Mouse (Mus musculus): Measurements from ENCODE around the gene Mrpl47. TPM values are rescaled to one million over a fixed set of nuclear protein-coding genes. Genes with fewer than 3 reads are reported as not detected.

Gene Mrpl47
- polyA plus RNA-seq, 1 experiment from 2014 or later: 15.2 TPM

- WGBS (ENCODE audit: insufficient replicate concordance): 40% methylated on average over 4 of the region's 4 CpGs
- no peaks in the 10 kb centered on the region for H3K36me3 ChIP-seq (replicated peaks)
- H3K4me1 ChIP-seq (replicated peaks): peaks cover 37% of the 10 kb centered on the region
- no peak overlapping the region for H3K4me2 ChIP-seq
- ATAC-seq (ENCODE audit: insufficient read depth): no peak
- no peak overlapping the region for H3K4me3 ChIP-seq (replicated peaks)
- no peak overlapping the region for H3K27ac ChIP-seq (replicated peaks)
- H3K9ac ChIP-seq: no peak overlapping the region
- H3K27me3 ChIP-seq: no peaks in the 10 kb centered on the region
- H3K9me3 ChIP-seq (replicated peaks): no peaks in the 10 kb centered on the region
These were observed 50.2 kb downstream of the Mrpl47 start for GRCm38 (mm10) chr3:32687156-32687555.

- no peaks in the 10 kb centered on the region for H3K27me3 ChIP-seq
- no peak overlapping the region for H3K4me2 ChIP-seq
- 13% methylated on average over 1 of the region's 1 CpGs for WGBS (ENCODE audit: insufficient replicate concordance)
- no peaks in the 10 kb centered on the region for H3K36me3 ChIP-seq (replicated peaks)
- no peak overlapping the region for H3K27ac ChIP-seq (replicated peaks)
- no peak overlapping the region for H3K9ac ChIP-seq
- H3K9me3 ChIP-seq (replicated peaks): no peaks in the 10 kb centered on the region
- ATAC-seq (ENCODE audit: insufficient read depth): no peak
- no peak overlapping the region for H3K4me3 ChIP-seq (replicated peaks)
- H3K4me1 ChIP-seq (replicated peaks): peaks cover 34% of the 10 kb centered on the region
These were observed 50.9 kb downstream of the Mrpl47 start for GRCm38 (mm10) chr3:32686537-32686936.

- no peak overlapping the region for H3K9ac ChIP-seq
- no peaks in the 10 kb centered on the region for H3K9me3 ChIP-seq (replicated peaks)
- no peak for ATAC-seq (ENCODE audit: insufficient read depth)
- WGBS (ENCODE audit: insufficient replicate concordance): 54% methylated on average over 3 of the region's 3 CpGs
- H3K4me1 ChIP-seq (replicated peaks): peaks cover 16% of the 10 kb centered on the region
- H3K36me3 ChIP-seq (replicated peaks): no peaks in the 10 kb centered on the region
- no peaks in the 10 kb centered on the region for H3K27me3 ChIP-seq
- no peak overlapping the region for H3K4me2 ChIP-seq
- no peak overlapping the region for H3K27ac ChIP-seq (replicated peaks)
- no peak overlapping the region for H3K4me3 ChIP-seq (replicated peaks)
These were observed 52.8 kb downstream of the Mrpl47 start for GRCm38 (mm10) chr3:32684631-32685030.

GRCm38 (mm10) chr3:32682910-32683531 is 54.4 kb downstream of the Mrpl47 start:
- 53% methylated on average over 11 of the region's 12 CpGs for WGBS (ENCODE audit: insufficient replicate concordance)
- Histone ChIP-seq H3K9me3 (replicated peaks) (no peaks in the 10 kb centered on the region), H3K4me2 (no peak overlapping the region), H3K27ac (replicated peaks) (no peak overlapping the region), H3K9ac (no peak overlapping the region), H3K27me3 (no peaks in the 10 kb centered on the region), H3K4me3 (replicated peaks) (no peak overlapping the region), H3K4me1 (replicated peaks) (0 out of 2 replicates have a peak, but pooled peaks cover 9% of the 10 kb centered on the region), H3K36me3 (replicated peaks) (no peaks in the 10 kb centered on the region)
- ATAC-seq (ENCODE audit: insufficient read depth): no peak

GRCm38 (mm10) chr3:32676393-32676792 is 61.0 kb downstream of the Mrpl47 start:
- Histone ChIP-seq H3K27ac (replicated peaks) (no peak overlapping the region), H3K4me3 (replicated peaks) (no peak overlapping the region), H3K9ac (no peak overlapping the region), H3K4me1 (replicated peaks) (no peaks in the 10 kb centered on the region), H3K9me3 (replicated peaks) (no peaks in the 10 kb centered on the region), H3K27me3 (no peaks in the 10 kb centered on the region), H3K36me3 (replicated peaks) (no peaks in the 10 kb centered on the region), H3K4me2 (no peak overlapping the region)
- 68% methylated on average over 6 of the region's 6 CpGs for WGBS (ENCODE audit: insufficient replicate concordance)
- ATAC-seq (ENCODE audit: insufficient read depth): no peak

Other genes with a start within 250 kb of the Mrpl47 start
- not detected in 2 replicates for gene Kcnmb3, start 245.4 kb downstream of the Mrpl47 start, polyA plus RNA-seq (2015; fragmentation: Nextera tagmentation; extraction: Ambion mirVana)
- gene Zfp639, start 227.3 kb downstream of the Mrpl47 start, polyA plus RNA-seq (2015; fragmentation: Nextera tagmentation; extraction: Ambion mirVana): 14.7 and 15.1 TPM in 2 replicates
- gene Mfn1, start 208.1 kb downstream of the Mrpl47 start, polyA plus RNA-seq (2015; fragmentation: Nextera tagmentation; extraction: Ambion mirVana): 12.5 and 13.1 TPM in 2 replicates
- gene Gnb4, start 121.0 kb downstream of the Mrpl47 start, polyA plus RNA-seq (2015; fragmentation: Nextera tagmentation; extraction: Ambion mirVana): 7.7 and 8.1 TPM in 2 replicates
- gene Actl6a, start 31.3 kb downstream of the Mrpl47 start, polyA plus RNA-seq (2015; fragmentation: Nextera tagmentation; extraction: Ambion mirVana): 75.5 and 78.2 TPM in 2 replicates
- gene Ndufb5, start 615 bp downstream of the Mrpl47 start, polyA plus RNA-seq (2015; fragmentation: Nextera tagmentation; extraction: Ambion mirVana): 101 and 124 TPM in 2 replicates
- 0.16 and 0.32 TPM in 2 replicates for gene Usp13, start 79.9 kb upstream of the Mrpl47 start, polyA plus RNA-seq (2015; fragmentation: Nextera tagmentation; extraction: Ambion mirVana)

All from liver, embryonic 15.5 days (tissue).